Mouse (Mus musculus) forebrain, embryonic 12.5 days (tissue): ENCODE data around the gene Dtl. TPM values are rescaled to one million over a fixed set of nuclear protein-coding genes. Genes with fewer than 3 reads are reported as not detected.

ENCODE experiments used
- ATAC-seq: fragments of 200-750 bp; cut with Nextera tagmentation; 2 replicates; pipeline ENCODE4 v1.8.0; 2017; ENCODE audit warnings: moderate TSS enrichment; ENCODE audit not compliant: low FRiP score
- H3K27ac ChIP-seq: fragments of 300-500 bp; sonication (generic); 2 replicates; pipeline ENCODE4 v1.5.1; 2016; ENCODE audit warnings: mild to moderate bottlenecking
- H3K27me3 ChIP-seq: fragments of 300-500 bp; sonication (generic); 2 replicates; pipeline ENCODE4 v1.6.1; 2016; ENCODE audit warnings: mild to moderate bottlenecking
- H3K36me3 ChIP-seq: fragments of 300-500 bp; sonication (generic); replicated peaks from 2 replicates; pipeline ENCODE4 v1.6.1; 2016; ENCODE audit warnings: mild to moderate bottlenecking
- H3K4me1 ChIP-seq: fragments of 300-500 bp; sonication (generic); 2 replicates; pipeline ENCODE4 v1.6.1; 2016
- H3K4me2 ChIP-seq: fragments of 300-500 bp; sonication (generic); 2 replicates; pipeline ENCODE4 v1.6.1; 2016; ENCODE audit warnings: mild to moderate bottlenecking, moderate library complexity
- H3K4me3 ChIP-seq: fragments of 300-500 bp; sonication (generic); replicated peaks from 2 replicates; pipeline ENCODE4 v1.5.1; 2016; ENCODE audit warnings: mild to moderate bottlenecking
- H3K9ac ChIP-seq: fragments of 300-500 bp; sonication (generic); 2 replicates; pipeline ENCODE4 v1.6.1; 2016; ENCODE audit warnings: mild to moderate bottlenecking
- H3K9me3 ChIP-seq: fragments of 300-500 bp; sonication (generic); 2 replicates; pipeline ENCODE4 v1.6.1; 2016
- WGBS: fragments of 180-500 bp; shearing (Covaris S2); methylation state at CpG from one replicate; pipeline ENCODE4 v1.1.7; 2016; 5-methylcytosine and 5-hydroxymethylcytosine counted together
- polyA plus RNA-seq: library from polyadenylated mRNA; unstranded; fragments of >200 nt; fragmentation: Nextera tagmentation; extraction: Ambion mirVana; gene quantifications from 2 replicates; pipeline ENCODE4 v1.2.1, GENCODE M21; 2016

Gene Dtl
- polyA plus RNA-seq, 1 experiment from 2014 or later, result 77.3 TPM

GRCm38 (mm10) chr1:191512383-191512782, 63.0 kb downstream of the Dtl start:
- no peak for ATAC-seq
- H3K9ac ChIP-seq, result no peak overlapping the region
- no peak overlapping the region for H3K27ac ChIP-seq
- no peaks in the 10 kb centered on the region for H3K4me1 ChIP-seq
- 81% methylated on average over 4 of the region's 4 CpGs for WGBS
- H3K27me3 ChIP-seq, result no peaks in the 10 kb centered on the region
- no peaks in the 10 kb centered on the region for H3K36me3 ChIP-seq
- H3K4me2 ChIP-seq, result no peak overlapping the region
- H3K9me3 ChIP-seq, result no peaks in the 10 kb centered on the region
- no peak overlapping the region for H3K4me3 ChIP-seq

GRCm38 (mm10) chr1:191511503-191511902, 63.8 kb downstream of the Dtl start:
- H3K4me3 ChIP-seq, result no peak overlapping the region
- H3K36me3 ChIP-seq, result no peaks in the 10 kb centered on the region
- no peak overlapping the region for H3K4me2 ChIP-seq
- H3K9ac ChIP-seq, result no peak overlapping the region
- H3K27ac ChIP-seq, result no peak overlapping the region
- H3K27me3 ChIP-seq, result no peaks in the 10 kb centered on the region
- WGBS, result 91% methylated on average over 8 of the region's 8 CpGs
- ATAC-seq, result no peak
- H3K9me3 ChIP-seq, result no peaks in the 10 kb centered on the region
- no peaks in the 10 kb centered on the region for H3K4me1 ChIP-seq

- H3K4me3 ChIP-seq, result no peak overlapping the region
- no peaks in the 10 kb centered on the region for H3K36me3 ChIP-seq
- H3K4me1 ChIP-seq, result no peaks in the 10 kb centered on the region
- no peak for ATAC-seq
- no peaks in the 10 kb centered on the region for H3K9me3 ChIP-seq
- H3K9ac ChIP-seq, result no peak overlapping the region
- H3K4me2 ChIP-seq, result no peak overlapping the region
- no peaks in the 10 kb centered on the region for H3K27me3 ChIP-seq
- 86% methylated on average over 3 of the region's 3 CpGs for WGBS
- H3K27ac ChIP-seq, result no peak overlapping the region
Observed at GRCm38 (mm10) chr1:191509865-191510264, 65.5 kb downstream of the Dtl start.

- Histone ChIP-seq H3K27me3 (no peaks in the 10 kb centered on the region), H3K36me3 (no peaks in the 10 kb centered on the region), H3K4me3 (no peak overlapping the region), H3K9me3 (no peaks in the 10 kb centered on the region), H3K9ac (no peak overlapping the region), H3K4me1 (no peaks in the 10 kb centered on the region), H3K4me2 (no peak overlapping the region), H3K27ac (no peak overlapping the region)
- 91% methylated on average over 6 of the region's 6 CpGs for WGBS
- ATAC-seq, result no peak
Observed at GRCm38 (mm10) chr1:191509131-191509530, 66.2 kb downstream of the Dtl start.

GRCm38 (mm10) chr1:191506791-191507190, 68.6 kb downstream of the Dtl start:
- no peaks in the 10 kb centered on the region for H3K4me1 ChIP-seq
- no peak for ATAC-seq
- no peaks in the 10 kb centered on the region for H3K9me3 ChIP-seq
- H3K27ac ChIP-seq, result no peak overlapping the region
- H3K4me2 ChIP-seq, result no peak overlapping the region
- H3K36me3 ChIP-seq, result no peaks in the 10 kb centered on the region
- H3K9ac ChIP-seq, result no peak overlapping the region
- 57% methylated on average over 1 of the region's 1 CpGs for WGBS
- no peak overlapping the region for H3K4me3 ChIP-seq
- no peaks in the 10 kb centered on the region for H3K27me3 ChIP-seq

- H3K4me1 ChIP-seq, result peaks cover 3% of the 10 kb centered on the region; the same call in 1 of the 2 replicates
Observed at GRCm38 (mm10) chr1:191499666-191500065, 75.7 kb downstream of the Dtl start.

GRCm38 (mm10) chr1:191498271-191498955, 76.9 kb downstream of the Dtl start:
- 88% methylated on average over 14 of the region's 14 CpGs for WGBS
- Histone ChIP-seq H3K9me3 (no peaks in the 10 kb centered on the region), H3K9ac (no peak overlapping the region), H3K4me1 (peaks cover 3% of the 10 kb centered on the region; the same call in 1 of the 2 replicates), H3K4me3 (no peak overlapping the region), H3K4me2 (no peak overlapping the region), H3K27me3 (no peaks in the 10 kb centered on the region), H3K36me3 (no peaks in the 10 kb centered on the region), H3K27ac (no peak overlapping the region)
- no peak for ATAC-seq

More at GRCm38 (mm10) chr1:191499666-191500065, 75.7 kb downstream of the Dtl start:
- H3K27me3 ChIP-seq, result no peaks in the 10 kb centered on the region
- no peak for ATAC-seq
- 96% methylated on average over 6 of the region's 6 CpGs for WGBS
- no peak overlapping the region for H3K9ac ChIP-seq
- no peak overlapping the region for H3K4me2 ChIP-seq
- H3K27ac ChIP-seq, result no peak overlapping the region
- no peaks in the 10 kb centered on the region for H3K9me3 ChIP-seq
- no peaks in the 10 kb centered on the region for H3K36me3 ChIP-seq
- H3K4me3 ChIP-seq, result no peak overlapping the region

- Histone ChIP-seq H3K9ac (no peak overlapping the region), H3K9me3 (no peaks in the 10 kb centered on the region), H3K4me2 (no peak overlapping the region), H3K27ac (no peak overlapping the region), H3K4me3 (no peak overlapping the region), H3K4me1 (peaks cover 3% of the 10 kb centered on the region; the same call in 1 of the 2 replicates), H3K27me3 (no peaks in the 10 kb centered on the region), H3K36me3 (no peaks in the 10 kb centered on the region)
- ATAC-seq, result no peak
- 82% methylated on average over 1 of the region's 1 CpGs for WGBS
Observed at GRCm38 (mm10) chr1:191496676-191497075, 78.7 kb downstream of the Dtl start.

- no peak for ATAC-seq
- Histone ChIP-seq H3K9ac (no peak overlapping the region), H3K4me3 (no peak overlapping the region), H3K36me3 (no peaks in the 10 kb centered on the region), H3K4me2 (no peak overlapping the region), H3K27ac (no peak overlapping the region), H3K27me3 (no peaks in the 10 kb centered on the region), H3K4me1 (peaks cover 3% of the 10 kb centered on the region; the same call in 1 of the 2 replicates), H3K9me3 (no peaks in the 10 kb centered on the region)
- 64% methylated on average over 10 of the region's 10 CpGs for WGBS
Observed at GRCm38 (mm10) chr1:191495051-191495467, 80.3 kb downstream of the Dtl start.

GRCm38 (mm10) chr1:191494303-191494655, 81.1 kb downstream of the Dtl start:
- no peak overlapping the region for H3K9ac ChIP-seq
- no peaks in the 10 kb centered on the region for H3K27me3 ChIP-seq
- H3K4me2 ChIP-seq, result no peak overlapping the region
- no peaks in the 10 kb centered on the region for H3K9me3 ChIP-seq
- ATAC-seq, result no peak
- H3K36me3 ChIP-seq, result no peaks in the 10 kb centered on the region
- H3K4me1 ChIP-seq, result peaks cover 3% of the 10 kb centered on the region; the same call in 1 of the 2 replicates
- no peak overlapping the region for H3K4me3 ChIP-seq
- H3K27ac ChIP-seq, result no peak overlapping the region
- 84% methylated on average over 2 of the region's 2 CpGs for WGBS

- H3K9ac ChIP-seq, result no peak overlapping the region
- H3K9me3 ChIP-seq, result no peaks in the 10 kb centered on the region
- peaks cover 3% of the 10 kb centered on the region; the same call in 1 of the 2 replicates for H3K4me1 ChIP-seq
- H3K36me3 ChIP-seq, result no peaks in the 10 kb centered on the region
- no peak for ATAC-seq
- H3K4me2 ChIP-seq, result no peak overlapping the region
- H3K27me3 ChIP-seq, result no peaks in the 10 kb centered on the region
- H3K4me3 ChIP-seq, result no peak overlapping the region
- WGBS, result 87% methylated on average over 13 of the region's 13 CpGs
- no peak overlapping the region for H3K27ac ChIP-seq
Observed at GRCm38 (mm10) chr1:191493476-191494302, 81.7 kb downstream of the Dtl start.

GRCm38 (mm10) chr1:191490446-191490845, 84.9 kb downstream of the Dtl start:
- no peak for ATAC-seq
- no peak overlapping the region for H3K27ac ChIP-seq
- no peaks in the 10 kb centered on the region for H3K27me3 ChIP-seq
- 80% methylated on average over 7 of the region's 7 CpGs for WGBS
- no peaks in the 10 kb centered on the region for H3K36me3 ChIP-seq
- H3K4me3 ChIP-seq, result no peak overlapping the region
- H3K9ac ChIP-seq, result no peak overlapping the region
- no peak overlapping the region for H3K4me2 ChIP-seq
- H3K9me3 ChIP-seq, result no peaks in the 10 kb centered on the region
- H3K4me1 ChIP-seq, result peaks cover 3% of the 10 kb centered on the region; the same call in 1 of the 2 replicates
